Mouse (Mus musculus) leukemia stem cell, adult 10-12 weeks (primary cell): ENCODE results near the gene Rps23. TPM values are rescaled to one million over a fixed set of nuclear protein-coding genes. Genes with fewer than 3 reads are reported as not detected.

Experiments used
- polyA plus RNA-seq: library from polyadenylated mRNA; stranded (reverse); fragments of >175 nt; gene quantifications from 2 replicates; pipeline ENCODE4 v1.2.3, GENCODE M21; 2012; ENCODE audit warnings: low replicate concordance

The Rps23 gene
- polyA plus RNA-seq, result 337 and 951 TPM in 2 replicates

DNA sequence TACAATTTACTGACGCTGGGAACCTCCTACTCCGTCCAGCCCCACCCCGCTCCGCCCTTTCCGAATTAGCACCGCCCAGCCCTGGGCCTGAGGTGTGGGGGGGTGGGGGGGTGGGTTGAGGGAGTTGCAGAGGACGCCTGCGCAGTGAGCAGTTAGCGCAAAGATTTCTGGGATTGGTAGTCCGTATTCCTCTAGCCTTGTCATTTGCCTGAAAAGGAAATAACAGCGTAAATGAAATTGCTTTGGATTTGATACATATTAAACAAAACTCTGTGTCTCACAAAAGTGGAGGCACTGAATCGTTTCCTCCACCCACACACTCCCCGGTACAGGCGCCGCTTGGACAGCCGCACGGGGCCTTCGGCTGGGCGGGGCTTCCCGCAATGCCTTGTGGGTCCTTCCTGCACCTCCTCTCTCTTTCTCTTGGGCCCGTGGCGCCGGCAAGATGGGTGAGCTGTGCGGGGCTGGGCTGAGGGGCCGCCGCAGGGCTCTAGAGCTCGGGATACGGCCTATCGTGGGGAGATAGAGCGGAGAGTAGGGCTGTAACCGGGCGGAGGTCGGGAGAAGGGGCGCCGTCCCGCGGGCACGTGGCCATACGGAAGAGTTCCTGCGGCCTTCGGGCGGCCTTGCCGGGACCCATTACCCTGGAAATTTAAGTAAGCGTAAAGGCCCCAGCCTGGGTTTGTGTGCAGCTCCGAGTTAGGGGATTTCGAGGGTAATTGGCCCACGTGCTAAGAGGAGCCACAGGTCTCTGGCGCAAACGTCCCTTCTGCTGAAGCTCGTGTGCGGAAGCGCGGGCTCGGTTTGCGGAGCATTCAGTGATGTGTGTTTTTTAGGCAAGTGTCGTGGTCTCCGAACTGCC is at the start of gene Rps23:
Gene Rps23 (plus strand): TSS at position 208 of the 862 bp plus-strand sequence.

DNA sequence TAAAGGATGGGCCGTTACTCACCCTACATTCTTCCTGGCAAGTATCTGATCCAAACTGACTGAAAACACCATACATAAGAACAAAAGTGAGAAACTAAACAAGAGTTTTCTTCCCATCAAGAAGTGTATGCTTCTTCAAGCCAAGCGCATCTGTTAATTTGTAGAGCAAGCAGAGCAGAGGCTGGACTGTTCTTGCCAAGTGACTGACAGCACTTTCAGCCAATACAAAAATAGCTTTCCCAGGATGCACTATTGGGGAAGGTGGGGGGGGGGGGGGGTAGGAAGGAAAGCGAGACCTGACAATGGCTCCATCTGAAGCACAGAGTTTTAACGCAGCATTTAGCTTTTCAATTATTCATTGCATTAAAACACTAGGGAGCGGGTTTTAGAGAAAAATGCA is 17.6 kb upstream of the Rps23 start, which contains the start of gene Atp6ap1l:
Gene Atp6ap1l (minus strand): TSS at position 180 of the 400 bp plus-strand sequence.

Other genes starting within 250 kb of the Rps23 start
- gene Atp6ap1l, start 17.6 kb upstream of the Rps23 start, polyA plus RNA-seq, result not detected in 2 replicates